Mouse (Mus musculus): Measurements from ENCODE around the gene Tctex1d4. TPM values are rescaled to one million over a fixed set of nuclear protein-coding genes. Genes with fewer than 3 reads are reported as not detected.

Gene Tctex1d4
- polyA plus RNA-seq, 1 experiment from 2014 or later, result not detected

GRCm38 (mm10) chr4:117123546-117124217 is 2.9 kb upstream of the Tctex1d4 start:
- DNase-seq (ENCODE audit: low spot score), result no peak
- H3K27me3 ChIP-seq (ENCODE audit: low read depth, poor library complexity, severe bottlenecking), result no peaks in the 10 kb centered on the region
- peak overlapping the region; percentile 91; the same call in 1 of the 2 replicates for H3K27ac ChIP-seq (replicated peaks)
- peaks cover 63% of the 10 kb centered on the region for H3K4me1 ChIP-seq
- no peak overlapping the region for H3K4me3 ChIP-seq
- WGBS, result 93% methylated on average over 7 of the region's 9 CpGs
- H3K9me3 ChIP-seq (replicated peaks), result no peaks in the 10 kb centered on the region
- peaks cover 16% of the 10 kb centered on the region for H3K36me3 ChIP-seq

GRCm38 (mm10) chr4:117124218-117124517 is 2.4 kb upstream of the Tctex1d4 start:
- Histone ChIP-seq H3K27me3 (ENCODE audit: low read depth, poor library complexity, severe bottlenecking) (no peaks in the 10 kb centered on the region), H3K27ac (replicated peaks) (peak overlapping the region; percentile 91), H3K4me1 (peaks cover 67% of the 10 kb centered on the region), H3K36me3 (peaks cover 21% of the 10 kb centered on the region), H3K4me3 (no peak overlapping the region), H3K9me3 (replicated peaks) (no peaks in the 10 kb centered on the region)
- no peak for DNase-seq (ENCODE audit: low spot score)
- 84% methylated on average over 3 of the region's 3 CpGs for WGBS

- no peaks in the 10 kb centered on the region for H3K9me3 ChIP-seq (replicated peaks)
- H3K4me1 ChIP-seq, result peaks cover 66% of the 10 kb centered on the region
- no peak for DNase-seq (ENCODE audit: low spot score)
- peaks cover 27% of the 10 kb centered on the region for H3K36me3 ChIP-seq
- peak overlapping the region; percentile 25 for H3K4me3 ChIP-seq
- H3K27ac ChIP-seq (replicated peaks), result peak overlapping the region; percentile 91
- H3K27me3 ChIP-seq (ENCODE audit: low read depth, poor library complexity, severe bottlenecking), result peaks cover under 1% of the 10 kb centered on the region; the same call in 1 of the 2 replicates
- WGBS, result 72% methylated on average over 14 of the region's 14 CpGs
These were observed 1.9 kb upstream of the Tctex1d4 start for GRCm38 (mm10) chr4:117124518-117125347.

GRCm38 (mm10) chr4:117125348-117125909 is 1.2 kb upstream of the Tctex1d4 start, which contains the start of gene Btbd19:
TSS of gene Btbd19 (minus strand) at chr4:117125725.
- Histone ChIP-seq H3K4me3 (peak within 1 kb of the TSS; percentile 25), H3K9me3 (replicated peaks) (no peaks in the 10 kb centered on the region), H3K4me1 (peaks cover 69% of the 10 kb centered on the region), H3K36me3 (peaks cover 34% of the 10 kb centered on the region), H3K27me3 (ENCODE audit: low read depth, poor library complexity, severe bottlenecking) (peaks cover 7% of the 10 kb centered on the region), H3K27ac (replicated peaks) (peak within 1 kb of the TSS; percentile 91)
- peak; percentile 62 for DNase-seq (ENCODE audit: low spot score)
- WGBS, result 32% methylated on average over 8 of the region's 8 CpGs

- Histone ChIP-seq H3K9me3 (replicated peaks) (no peaks in the 10 kb centered on the region), H3K36me3 (peaks cover 40% of the 10 kb centered on the region), H3K4me1 (peaks cover 70% of the 10 kb centered on the region), H3K27me3 (ENCODE audit: low read depth, poor library complexity, severe bottlenecking) (peaks cover 14% of the 10 kb centered on the region), H3K4me3 (peak overlapping the region; percentile 25), H3K27ac (replicated peaks) (peak overlapping the region; percentile 91)
- 51% methylated on average over 15 of the region's 15 CpGs for WGBS
- no peak for DNase-seq (ENCODE audit: low spot score)
These were observed 502 bp upstream of the Tctex1d4 start for GRCm38 (mm10) chr4:117125910-117126674.

GRCm38 (mm10) chr4:117127991-117128686 is 1.5 kb downstream of the Tctex1d4 start:
- Histone ChIP-seq H3K4me3 (no peak overlapping the region), H3K9me3 (replicated peaks) (no peaks in the 10 kb centered on the region), H3K27me3 (ENCODE audit: low read depth, poor library complexity, severe bottlenecking) (peaks cover 34% of the 10 kb centered on the region), H3K27ac (replicated peaks) (no peak overlapping the region), H3K36me3 (peaks cover 46% of the 10 kb centered on the region), H3K4me1 (peaks cover 84% of the 10 kb centered on the region)
- DNase-seq (ENCODE audit: low spot score), result no peak
- WGBS, result 93% methylated on average over 33 of the region's 33 CpGs

- WGBS, result 64% methylated on average over 6 of the region's 6 CpGs
- Histone ChIP-seq H3K36me3 (peaks cover 46% of the 10 kb centered on the region), H3K9me3 (replicated peaks) (no peaks in the 10 kb centered on the region), H3K4me3 (peak overlapping the region; percentile 95), H3K4me1 (peaks cover 84% of the 10 kb centered on the region), H3K27ac (replicated peaks) (peak overlapping the region; percentile 93), H3K27me3 (ENCODE audit: low read depth, poor library complexity, severe bottlenecking) (peaks cover 35% of the 10 kb centered on the region)
- DNase-seq (ENCODE audit: low spot score), result no peak
These were observed 4.2 kb downstream of the Tctex1d4 start for GRCm38 (mm10) chr4:117130790-117131189.

- peaks cover 84% of the 10 kb centered on the region for H3K4me1 ChIP-seq
- DNase-seq (ENCODE audit: low spot score), result no peak
- 63% methylated on average over 6 of the region's 6 CpGs for WGBS
These were observed 4.6 kb downstream of the Tctex1d4 start for GRCm38 (mm10) chr4:117131198-117131597.

GRCm38 (mm10) chr4:117131890-117132793 is 5.5 kb downstream of the Tctex1d4 start:
- Histone ChIP-seq H3K4me1 (peaks cover 81% of the 10 kb centered on the region), H3K36me3 (peaks cover 46% of the 10 kb centered on the region), H3K27ac (replicated peaks) (peak overlapping the region; percentile 93), H3K4me3 (peak overlapping the region; percentile 95), H3K27me3 (ENCODE audit: low read depth, poor library complexity, severe bottlenecking) (peaks cover 35% of the 10 kb centered on the region), H3K9me3 (replicated peaks) (no peaks in the 10 kb centered on the region)
- DNase-seq (ENCODE audit: low spot score), result peak; percentile 89
- 2% methylated on average over 7 of the region's 7 CpGs for WGBS

More at GRCm38 (mm10) chr4:117131198-117131597, 4.6 kb downstream of the Tctex1d4 start:
- Histone ChIP-seq H3K4me3 (peak overlapping the region; percentile 95), H3K9me3 (replicated peaks) (no peaks in the 10 kb centered on the region), H3K36me3 (peaks cover 46% of the 10 kb centered on the region), H3K27ac (replicated peaks) (peak overlapping the region; percentile 93), H3K27me3 (ENCODE audit: low read depth, poor library complexity, severe bottlenecking) (peaks cover 35% of the 10 kb centered on the region)

GRCm38 (mm10) chr4:117132794-117133143 is 6.2 kb downstream of the Tctex1d4 start:
- Histone ChIP-seq H3K27ac (replicated peaks) (peak overlapping the region; percentile 93), H3K4me1 (peaks cover 81% of the 10 kb centered on the region), H3K27me3 (ENCODE audit: low read depth, poor library complexity, severe bottlenecking) (peaks cover 35% of the 10 kb centered on the region), H3K36me3 (peaks cover 39% of the 10 kb centered on the region), H3K9me3 (replicated peaks) (no peaks in the 10 kb centered on the region), H3K4me3 (peak overlapping the region; percentile 95)
- no peak for DNase-seq (ENCODE audit: low spot score)
- WGBS, result 2% methylated on average over 11 of the region's 11 CpGs

GRCm38 (mm10) chr4:117133366-117133796 is 6.8 kb downstream of the Tctex1d4 start:
- Histone ChIP-seq H3K27ac (replicated peaks) (peak overlapping the region; percentile 93), H3K9me3 (replicated peaks) (no peaks in the 10 kb centered on the region), H3K36me3 (peaks cover 33% of the 10 kb centered on the region), H3K4me1 (peaks cover 78% of the 10 kb centered on the region), H3K4me3 (peak overlapping the region; percentile 95), H3K27me3 (ENCODE audit: low read depth, poor library complexity, severe bottlenecking) (peaks cover 35% of the 10 kb centered on the region)
- DNase-seq (ENCODE audit: low spot score), result no peak
- under 1% methylated on average over 42 of the region's 42 CpGs for WGBS
